Comparison of ENCODE assay signal across 8 mouse cellular contexts in genomic region chr1:191395200-191395599, GRCm38 (mm10). TPM values are rescaled to one million over a fixed set of nuclear protein-coding genes. Genes with fewer than 3 reads are reported as not detected.
DNase-seq lines count a peak whose midpoint lies in the region; ATAC-seq lines count a peak whose summit lies in the region.

No protein-coding gene starts in this region.

- peak overlapping the region; percentile 79 for H3K4me3 ChIP-seq in lung, embryonic 15.5 days
- peak overlapping the region; percentile 88 for H3K4me3 ChIP-seq in embryonic facial prominence, embryonic 13.5 days
- peak overlapping the region; percentile 80 for H3K4me3 ChIP-seq in intestine, embryonic 16.5 days (ENCODE audit: low read length)
- peak overlapping the region; percentile 61; the same call in 1 of the 2 replicates for H3K4me3 ChIP-seq in neural tube, embryonic 14.5 days (ENCODE audit: low read depth, low read length)

- no peak overlapping the region for H3K27ac ChIP-seq in lung, embryonic 15.5 days
- no peak overlapping the region for H3K27ac ChIP-seq in embryonic facial prominence, embryonic 13.5 days
- H3K27ac ChIP-seq in intestine, embryonic 16.5 days (ENCODE audit: low read length) = no peak overlapping the region
- H3K27ac ChIP-seq in neural tube, embryonic 14.5 days (ENCODE audit: low read depth, low read length) = no peak overlapping the region

- H3K4me2 ChIP-seq in lung, embryonic 15.5 days = peak overlapping the region; percentile 61
- peak overlapping the region; percentile 79 for H3K4me2 ChIP-seq in embryonic facial prominence, embryonic 13.5 days
- peak overlapping the region; percentile 56 for H3K4me2 ChIP-seq in intestine, embryonic 16.5 days (ENCODE audit: low read depth, low read length)
- peak overlapping the region; percentile 55 for H3K4me2 ChIP-seq in neural tube, embryonic 14.5 days (ENCODE audit: low read depth, low read length)

- no peaks in the 10 kb centered on the region for H3K9me3 ChIP-seq in lung, embryonic 15.5 days
- no peaks in the 10 kb centered on the region for H3K9me3 ChIP-seq in embryonic facial prominence, embryonic 13.5 days
- no peaks in the 10 kb centered on the region for H3K9me3 ChIP-seq in intestine, embryonic 16.5 days (ENCODE audit: control insufficient read depth, low read length)
- no peaks in the 10 kb centered on the region for H3K9me3 ChIP-seq in neural tube, embryonic 14.5 days (ENCODE audit: control insufficient read depth, low read length)

- no peak for ATAC-seq in lung, embryonic 15.5 days (ENCODE audit: borderline replicate concordance, extremely low read depth, low FRiP score, low TSS enrichment)
- ATAC-seq in embryonic facial prominence, embryonic 13.5 days (ENCODE audit: insufficient number of reproducible peaks, insufficient read depth, low FRiP score, low TSS enrichment, low read depth) = no peak
- ATAC-seq in intestine, embryonic 16.5 days = no peak
- no peak for ATAC-seq in neural tube, embryonic 14.5 days (ENCODE audit: low read depth)

- DNase-seq in lung, postnatal 4 days = no peak
- DNase-seq in layer of hippocampus, adult 9-10 months (ENCODE audit: low spot score) = no peak
- DNase-seq in right cerebral cortex, postnatal 14 days = no peak
- no peak for DNase-seq in frontal cortex, postnatal 36 days (ENCODE audit: low spot score in 2 of 2)

- H3K36me3 ChIP-seq in lung, embryonic 15.5 days = no peaks in the 10 kb centered on the region
- no peaks in the 10 kb centered on the region for H3K36me3 ChIP-seq in embryonic facial prominence, embryonic 13.5 days
- H3K36me3 ChIP-seq in intestine, embryonic 16.5 days (ENCODE audit: control insufficient read depth, insufficient read depth, low read length) = no peaks in the 10 kb centered on the region
- H3K36me3 ChIP-seq in neural tube, embryonic 14.5 days (ENCODE audit: control insufficient read depth, insufficient read depth, low read length) = no peaks in the 10 kb centered on the region

- WGBS in lung, embryonic 15.5 days = 22% methylated on average over 1 of the region's 1 CpGs
- WGBS in embryonic facial prominence, embryonic 13.5 days = 21% methylated on average over 1 of the region's 1 CpGs
- 17% methylated on average over 1 of the region's 1 CpGs for WGBS in intestine, embryonic 16.5 days
- WGBS in neural tube, embryonic 14.5 days = 44% methylated on average over 1 of the region's 1 CpGs

- peaks cover 31% of the 10 kb centered on the region for H3K4me1 ChIP-seq in lung, embryonic 15.5 days
- H3K4me1 ChIP-seq in embryonic facial prominence, embryonic 13.5 days = peaks cover 7% of the 10 kb centered on the region
- peaks cover 2% of the 10 kb centered on the region; the same call in 1 of the 2 replicates for H3K4me1 ChIP-seq in intestine, embryonic 16.5 days (ENCODE audit: control insufficient read depth, insufficient read depth, low read length)
- no peaks in the 10 kb centered on the region for H3K4me1 ChIP-seq in neural tube, embryonic 14.5 days (ENCODE audit: control insufficient read depth, insufficient read depth, low read length)

- peak overlapping the region; percentile 90 for H3K9ac ChIP-seq in lung, embryonic 15.5 days
- H3K9ac ChIP-seq in embryonic facial prominence, embryonic 13.5 days = peak overlapping the region; percentile 54; the same call in 1 of the 2 replicates
- peak overlapping the region; percentile 90 for H3K9ac ChIP-seq in intestine, embryonic 16.5 days (ENCODE audit: low read depth, low read length)
- no peak overlapping the region for H3K9ac ChIP-seq in neural tube, embryonic 14.5 days (replicated peaks; ENCODE audit: low read depth, low read length)

- H3K27me3 ChIP-seq in lung, embryonic 15.5 days = no peaks in the 10 kb centered on the region
- no peaks in the 10 kb centered on the region for H3K27me3 ChIP-seq in embryonic facial prominence, embryonic 13.5 days
- H3K27me3 ChIP-seq in intestine, embryonic 16.5 days (replicated peaks; ENCODE audit: control insufficient read depth, insufficient read depth, low read length) = no peaks in the 10 kb centered on the region
- no peaks in the 10 kb centered on the region; the same call in 1 of the 2 replicates for H3K27me3 ChIP-seq in neural tube, embryonic 14.5 days (ENCODE audit: control insufficient read depth, insufficient read depth, low read length)

RNA-seq across cellular contexts. Expression of gene Ppp2r5a, which starts 7.9 kb away (rescaled TPM):
- polyA plus RNA-seq in lung, embryonic 15.5 days (2015; fragmentation: Nextera tagmentation; extraction: Ambion mirVana) = 27.1 and 32.2 TPM in 2 replicates
- 14.4 and 18.6 TPM in 2 replicates for polyA plus RNA-seq in embryonic facial prominence, embryonic 13.5 days (2015; fragmentation: Nextera tagmentation; extraction: Ambion mirVana)
- polyA plus RNA-seq in intestine, embryonic 16.5 days (2015; fragmentation: Nextera tagmentation; extraction: Ambion mirVana) = 11.3 and 11.8 TPM in 2 replicates
- 6.9 and 9.4 TPM in 2 replicates for polyA plus RNA-seq in neural tube, embryonic 14.5 days (2014; fragmentation: Nextera tagmentation; extraction: Ambion mirVana)
